Mouse (Mus musculus) embryo, embryonic 10 days (tissue): ENCODE data around the gene Trip11.

Experiments
- DNase-seq: peaks from one replicate; pipeline ENCODE4 v3.0.0-alpha.2; 2015; ENCODE audit warnings: low spot score

Trip11 gene

DNA sequence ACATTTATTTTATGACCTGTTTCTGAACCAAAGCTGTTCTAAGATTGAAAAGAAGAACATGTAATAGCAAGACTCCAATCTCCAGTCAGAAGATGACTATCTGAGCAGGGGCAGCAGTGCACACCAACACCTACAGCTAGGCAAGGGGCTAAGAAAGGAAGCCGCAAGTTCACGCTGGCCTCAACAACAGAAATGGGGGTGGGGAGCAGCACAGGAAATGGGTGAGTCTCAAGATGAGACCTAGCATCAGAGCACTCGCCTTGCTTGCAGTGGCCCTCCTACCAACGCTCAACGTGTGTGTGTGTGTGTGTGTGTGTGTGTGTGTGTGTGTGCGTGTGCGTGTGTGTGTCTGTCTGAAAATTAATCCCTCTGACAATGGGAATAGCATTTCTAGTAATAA lies 16.0 kb downstream of the Trip11 start:
- no peak for DNase-seq

DNA sequence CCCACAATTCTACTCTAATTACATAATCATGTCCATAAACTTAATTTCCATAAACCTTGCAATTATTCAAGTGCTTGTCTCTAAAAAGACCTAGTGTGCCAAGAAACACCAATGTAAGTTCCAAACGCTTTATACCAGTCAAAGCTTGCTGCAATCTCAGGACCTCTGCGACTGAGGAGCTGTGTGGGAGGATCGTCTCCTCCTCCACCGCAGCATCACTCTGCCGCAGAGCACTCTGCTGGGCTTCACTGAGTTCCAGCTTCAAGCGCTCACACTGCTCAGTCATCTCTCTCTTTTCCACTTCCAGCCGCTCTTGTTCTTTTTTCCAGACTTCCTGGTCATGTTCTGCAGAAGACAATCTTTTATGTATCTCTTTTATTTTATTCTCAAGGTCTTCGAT lies 19.8 kb downstream of the Trip11 start:
- DNase-seq: no peak

DNA sequence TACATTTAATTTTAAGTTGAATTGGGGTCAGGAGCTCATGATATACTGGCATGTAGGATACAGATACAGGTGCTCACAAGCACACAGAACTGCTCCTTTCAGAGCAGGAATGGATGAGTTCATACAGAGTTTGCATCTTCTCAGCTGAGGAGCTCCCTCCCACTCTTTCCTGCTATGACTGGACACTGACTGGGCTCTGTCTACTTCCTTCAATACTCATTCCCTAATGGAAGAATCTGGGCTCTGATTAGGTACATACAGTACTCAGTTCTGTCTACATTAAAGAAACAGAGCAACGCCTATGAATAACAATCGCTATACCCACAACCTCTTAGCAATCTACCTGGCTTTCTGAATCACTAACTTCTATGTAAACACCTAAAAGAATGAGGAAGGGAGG lies 20.2 kb downstream of the Trip11 start:
- no peak for DNase-seq

DNA sequence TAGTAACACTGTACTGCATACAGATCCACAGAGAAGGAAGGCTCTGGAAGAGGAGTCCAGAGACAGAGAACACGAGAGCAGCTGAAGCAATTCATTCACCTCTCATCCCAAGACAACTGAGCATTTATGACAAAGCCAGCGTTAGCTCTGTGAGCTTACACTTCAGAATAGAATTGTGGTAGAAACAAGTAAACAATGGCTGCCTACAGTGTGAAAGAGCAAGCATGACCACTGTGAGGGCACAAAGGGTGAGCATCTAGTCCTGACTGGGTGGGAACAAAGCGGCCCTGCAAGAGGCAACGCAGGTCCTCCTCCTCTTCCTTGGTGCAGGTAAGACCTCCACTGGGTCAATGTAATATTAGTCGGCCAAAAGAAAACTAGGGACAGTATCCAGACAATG lies 22.0 kb downstream of the Trip11 start:
- no peak for DNase-seq

DNA sequence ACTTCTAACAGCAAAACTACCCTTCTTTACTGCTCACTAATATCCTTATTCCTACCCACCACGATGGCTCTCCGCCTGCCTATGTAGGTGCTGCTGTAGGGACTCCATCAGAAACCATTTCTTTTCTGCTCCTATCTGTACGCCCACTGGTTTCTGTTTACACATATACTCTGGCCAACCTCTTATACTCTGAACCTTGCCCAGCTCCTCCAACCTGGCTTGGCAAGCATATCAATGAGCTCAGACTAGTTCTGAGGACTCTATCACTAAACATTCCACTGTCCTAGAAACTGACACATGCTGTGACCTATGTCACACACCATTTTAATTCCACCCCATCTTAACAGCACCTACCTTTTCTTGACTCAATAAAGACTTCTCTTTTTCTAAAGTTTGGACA lies 23.7 kb downstream of the Trip11 start:
- DNase-seq: no peak

DNA sequence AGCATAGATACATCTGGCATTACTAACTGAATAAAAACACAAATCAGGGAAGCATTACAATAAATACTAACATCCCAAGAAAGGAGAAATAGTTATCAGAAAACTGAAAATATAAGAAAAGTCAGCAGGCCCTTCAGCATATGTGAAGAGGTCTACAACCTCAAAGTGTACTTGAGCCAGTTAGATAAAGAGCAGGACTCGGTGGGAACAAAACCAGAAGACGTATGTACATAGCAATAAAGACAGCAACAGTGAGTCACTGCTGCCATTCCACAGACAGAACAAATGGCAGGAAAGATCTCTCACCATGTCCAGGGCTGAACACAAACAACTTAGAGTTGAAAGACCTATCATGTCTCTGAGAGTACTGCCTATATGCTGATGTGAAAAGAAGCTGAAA lies 24.8 kb downstream of the Trip11 start:
- DNase-seq: no peak

DNA sequence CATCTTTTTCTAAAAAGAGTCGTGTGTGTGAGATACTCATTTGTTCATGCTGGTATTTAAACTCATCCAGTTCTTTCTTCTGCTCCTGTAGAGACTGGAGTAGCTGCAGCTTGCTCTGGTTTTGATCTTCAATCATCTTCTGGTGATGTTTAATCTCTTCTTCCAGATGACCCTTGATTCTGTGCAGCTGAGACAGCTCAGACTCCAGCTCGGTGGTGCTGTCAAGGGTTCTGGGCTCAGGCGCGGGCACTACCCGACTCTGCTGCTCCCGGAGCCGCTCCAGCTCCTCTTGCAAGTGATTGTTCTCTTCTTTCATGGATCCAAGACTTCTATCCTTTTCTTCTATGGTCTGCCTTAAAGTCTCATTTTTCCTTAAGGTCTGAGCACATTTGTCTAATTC lies 28.1 kb downstream of the Trip11 start:
- DNase-seq: no peak

DNA sequence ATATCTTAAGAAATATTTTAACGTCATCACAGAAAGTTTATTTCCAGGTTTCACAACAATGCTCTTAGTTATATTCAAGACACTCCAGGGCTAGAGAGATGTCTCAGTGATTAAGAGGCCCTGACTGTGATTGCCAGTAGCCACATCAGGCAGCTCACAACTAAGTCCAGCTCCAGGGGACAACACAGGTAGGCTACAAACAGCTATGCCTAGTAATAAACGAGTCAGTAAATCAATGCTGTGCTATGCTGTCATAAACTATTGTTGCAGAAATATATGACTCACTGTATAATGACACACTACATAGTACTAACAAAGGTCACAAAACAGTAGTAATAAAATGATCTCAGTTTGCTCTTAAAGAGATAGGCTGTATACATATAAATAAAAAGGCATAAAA lies 36.7 kb downstream of the Trip11 start:
- DNase-seq: no peak

DNA sequence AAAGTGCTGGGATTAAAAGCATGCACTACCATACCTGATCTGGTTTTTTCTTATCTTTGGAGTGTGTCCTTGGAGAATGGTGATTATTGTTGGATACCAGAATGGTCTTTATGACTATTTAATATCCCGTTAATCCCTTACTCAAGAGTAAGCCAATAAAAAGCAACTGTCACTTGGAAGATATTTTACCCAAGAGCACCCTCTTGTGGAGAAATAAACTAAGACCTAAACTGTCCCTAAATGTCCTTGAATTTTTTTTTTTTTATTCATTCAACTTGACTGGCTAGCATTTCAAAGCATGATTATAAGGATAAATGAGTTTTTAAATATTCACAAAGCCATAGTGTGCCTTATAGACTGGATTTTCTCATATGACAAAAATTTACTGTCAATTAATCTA lies 38.0 kb downstream of the Trip11 start:
- DNase-seq: no peak

DNA sequence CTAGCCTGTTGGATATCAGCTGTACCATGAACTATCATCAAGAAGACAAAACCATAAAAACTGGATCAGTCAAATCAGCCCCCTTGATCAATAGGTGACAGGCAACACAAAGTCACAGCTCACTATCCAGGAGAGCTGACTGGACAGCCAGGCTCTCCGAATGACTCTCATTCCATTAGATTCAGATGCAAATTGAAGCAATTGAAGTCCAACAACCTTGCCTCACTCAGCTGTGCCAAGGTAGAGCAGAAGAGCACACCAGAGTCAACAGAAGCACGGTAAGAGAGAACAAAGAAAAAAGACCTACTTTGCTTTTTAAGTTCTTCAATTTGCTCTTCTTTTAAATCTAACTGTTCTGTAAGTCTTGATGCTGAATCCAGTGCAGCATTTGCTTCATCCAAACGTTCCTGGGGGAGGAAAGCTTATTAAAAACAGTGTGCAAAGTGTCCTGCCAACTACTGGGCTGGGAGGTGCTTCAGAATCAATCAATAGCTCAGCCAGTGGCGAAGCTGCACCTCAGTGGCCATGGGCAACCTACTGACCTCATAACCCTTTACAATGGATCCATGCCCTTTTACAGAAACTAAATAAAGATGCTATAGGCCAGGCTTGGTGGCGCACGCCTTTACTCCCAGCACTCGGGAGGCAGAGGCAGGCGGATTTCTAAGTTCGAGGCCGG lies 50.6 kb downstream of the Trip11 start:
- no peak for DNase-seq

DNA sequence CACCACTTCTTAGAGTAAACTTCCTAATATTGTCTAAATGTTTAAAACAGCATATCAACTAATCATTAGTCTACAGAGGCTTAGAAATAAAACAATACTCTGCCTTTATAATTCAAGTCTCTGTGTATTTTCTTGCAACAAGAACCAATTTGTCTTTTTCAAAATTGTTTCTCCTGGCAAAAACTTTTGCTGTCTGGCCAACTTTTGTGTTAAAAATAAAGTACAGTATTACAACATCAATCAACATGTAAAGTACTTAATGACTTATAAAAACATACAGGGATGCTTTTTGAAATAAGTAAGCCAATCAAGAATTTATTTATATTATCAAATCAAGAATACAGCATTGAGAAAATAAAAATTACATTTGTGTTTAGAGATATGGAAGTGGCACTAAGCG lies 52.8 kb downstream of the Trip11 start:
- DNase-seq: no peak

DNA sequence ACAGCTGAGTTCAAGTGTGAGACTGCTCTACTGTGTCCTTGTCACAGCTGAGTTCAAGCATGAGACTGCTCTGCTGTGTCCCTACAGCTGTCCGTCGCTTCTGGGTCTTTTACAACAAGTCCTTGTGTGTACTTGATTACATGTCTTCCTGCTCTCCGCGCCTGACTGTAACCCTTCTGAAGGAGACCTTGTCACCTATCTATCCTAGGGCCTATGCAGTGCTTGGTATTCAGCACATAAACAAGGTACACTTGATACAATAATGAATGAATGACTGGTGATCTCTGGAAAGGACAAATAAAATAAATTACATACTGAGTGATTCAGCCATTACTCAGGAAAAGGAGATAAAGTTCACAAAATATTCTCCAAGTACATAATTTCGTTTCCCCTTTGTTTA lies 55.1 kb downstream of the Trip11 start:
- no peak for DNase-seq

DNA sequence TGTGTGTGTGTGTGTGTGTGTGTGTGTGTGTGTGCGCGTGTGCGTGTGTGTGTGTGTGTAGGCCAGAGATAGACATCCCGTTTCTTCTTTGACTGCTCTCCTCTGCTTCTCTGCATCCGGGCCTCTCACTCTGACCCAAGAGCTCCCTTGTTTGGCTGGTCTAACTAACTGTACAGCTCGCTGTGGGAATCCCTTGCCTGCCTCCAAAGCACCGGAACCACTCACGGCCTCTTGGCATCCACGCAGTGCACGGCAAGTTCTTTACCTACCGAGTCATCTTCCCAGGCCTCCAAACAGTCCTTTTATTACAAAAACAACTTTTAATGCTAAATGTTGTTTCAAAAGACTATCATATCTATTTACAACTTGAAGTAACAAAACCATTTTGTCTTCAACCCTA lies 58.7 kb downstream of the Trip11 start:
- no peak for DNase-seq

DNA sequence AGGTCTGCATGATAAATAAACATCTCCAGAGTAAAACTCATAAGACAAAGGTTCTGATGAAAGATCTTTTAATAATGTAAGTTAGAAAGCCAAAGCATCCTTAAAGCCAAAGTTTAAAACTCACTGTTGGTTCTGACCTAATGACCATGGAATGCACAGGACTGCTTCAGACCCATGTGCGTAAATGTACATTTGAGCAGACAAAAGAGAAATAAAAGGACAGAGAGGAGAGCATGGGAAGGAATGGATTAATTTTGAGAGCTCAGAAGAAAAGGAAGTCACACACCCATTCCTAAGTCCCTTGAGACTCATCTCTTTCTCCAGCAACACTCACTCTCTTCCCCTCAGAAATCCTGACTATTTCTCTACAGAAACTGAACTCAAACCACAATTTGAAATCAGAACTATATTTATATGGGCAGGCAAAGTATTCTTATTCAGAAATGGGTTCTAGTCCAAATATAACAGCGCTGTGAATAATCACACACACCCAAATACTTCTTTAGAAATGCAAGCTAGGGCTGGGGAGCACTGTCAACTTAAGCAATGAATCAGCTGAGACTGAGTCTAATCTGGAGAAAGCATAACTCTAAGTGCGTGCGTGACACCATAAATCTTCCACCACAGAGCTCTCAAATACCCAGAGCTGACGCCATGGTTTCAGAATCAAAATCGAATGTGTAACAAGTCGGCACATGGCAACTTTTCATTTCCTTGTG lies 61.1 kb downstream of the Trip11 start:
- DNase-seq: no peak

DNA sequence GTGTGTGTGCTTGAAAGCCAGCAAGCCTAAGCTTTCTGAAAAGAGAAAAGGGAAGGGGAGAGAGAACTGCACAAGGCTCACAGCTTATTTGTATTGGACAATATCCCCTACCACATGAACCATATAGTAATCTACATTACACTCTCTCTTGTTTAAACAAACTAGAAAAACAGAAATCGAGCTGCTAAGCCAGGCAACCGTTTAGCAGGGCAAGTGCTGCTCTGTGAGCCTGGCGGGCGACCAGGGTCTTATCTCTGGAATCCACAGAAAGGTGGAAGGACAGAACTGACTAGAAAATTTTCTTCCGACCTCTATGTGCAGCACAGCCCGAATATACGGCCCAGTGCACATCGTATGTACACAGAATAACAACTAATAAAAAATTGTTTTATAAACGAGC lies 61.8 kb downstream of the Trip11 start:
- no peak for DNase-seq

DNA sequence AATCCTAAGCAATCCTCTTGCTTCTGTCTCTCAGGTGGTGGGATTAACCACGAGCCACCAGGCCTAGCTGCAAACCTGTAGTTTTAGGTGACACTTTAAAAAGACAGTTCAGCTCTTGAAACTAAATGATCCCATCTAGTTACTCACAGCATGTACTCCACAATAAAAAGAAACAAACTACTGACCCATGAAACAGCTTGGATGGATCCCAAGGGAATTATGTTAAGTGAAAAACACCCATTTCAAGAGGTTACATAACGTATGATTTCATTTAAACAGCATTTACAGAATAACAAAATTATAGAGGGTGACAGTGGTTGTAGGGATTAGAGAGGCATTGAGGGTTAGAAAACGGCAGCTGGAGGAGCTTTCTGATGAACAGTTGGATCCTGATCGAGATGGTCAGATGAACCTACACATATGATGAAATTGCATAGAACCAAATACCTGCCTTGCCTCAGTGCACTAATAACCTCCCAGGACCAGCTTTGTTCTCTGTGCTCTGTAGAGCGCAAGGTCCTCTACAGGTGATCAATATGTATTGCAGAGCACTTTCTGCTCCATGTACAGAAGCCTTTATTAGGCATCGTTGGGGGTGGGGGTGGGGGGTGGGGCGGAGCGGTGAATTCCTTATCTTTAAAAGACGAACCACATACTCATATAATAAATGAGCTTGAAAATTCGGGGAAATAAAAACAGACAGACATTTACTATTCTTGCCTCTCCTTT lies 76.4 kb downstream of the Trip11 start:
- DNase-seq: no peak

DNA sequence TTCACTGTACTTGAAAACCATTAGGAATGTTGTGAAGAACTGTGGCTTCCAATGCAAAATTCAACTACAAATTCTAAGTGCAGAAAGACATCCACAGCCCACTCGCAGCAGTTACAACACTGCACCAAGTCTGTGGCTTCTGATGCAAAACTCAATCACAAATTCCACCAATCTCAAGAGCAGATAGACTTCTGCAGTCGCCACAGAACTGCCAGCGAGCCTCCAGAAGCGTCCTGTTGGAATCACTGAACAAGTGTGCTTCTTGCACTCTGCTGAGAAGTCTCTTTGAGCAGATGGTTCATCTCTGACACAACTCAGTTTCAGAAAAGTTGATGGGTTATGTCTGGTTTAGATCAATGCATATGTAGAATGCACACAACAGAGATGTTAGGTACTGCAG lies 78.4 kb downstream of the Trip11 start:
- DNase-seq: no peak

DNA sequence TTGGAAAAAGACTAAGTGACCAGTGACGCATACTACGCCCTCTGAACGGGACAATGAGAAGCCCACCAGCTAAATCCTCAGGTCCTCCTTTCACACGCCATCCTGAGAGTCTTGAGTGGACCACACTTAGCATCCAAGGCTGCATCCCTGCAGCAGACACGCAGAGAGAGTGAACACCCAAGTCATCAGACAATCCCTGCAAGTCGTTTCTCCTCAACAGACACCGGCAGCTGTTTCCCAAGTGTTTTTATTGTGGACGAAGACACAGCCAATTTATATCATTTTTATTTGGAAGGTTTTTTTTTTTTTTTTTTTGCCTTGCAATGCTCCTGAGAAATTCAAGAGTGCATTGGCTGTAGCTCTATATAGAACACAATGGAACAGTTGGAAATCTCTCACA lies 79.3 kb downstream of the Trip11 start:
- no peak for DNase-seq

DNA sequence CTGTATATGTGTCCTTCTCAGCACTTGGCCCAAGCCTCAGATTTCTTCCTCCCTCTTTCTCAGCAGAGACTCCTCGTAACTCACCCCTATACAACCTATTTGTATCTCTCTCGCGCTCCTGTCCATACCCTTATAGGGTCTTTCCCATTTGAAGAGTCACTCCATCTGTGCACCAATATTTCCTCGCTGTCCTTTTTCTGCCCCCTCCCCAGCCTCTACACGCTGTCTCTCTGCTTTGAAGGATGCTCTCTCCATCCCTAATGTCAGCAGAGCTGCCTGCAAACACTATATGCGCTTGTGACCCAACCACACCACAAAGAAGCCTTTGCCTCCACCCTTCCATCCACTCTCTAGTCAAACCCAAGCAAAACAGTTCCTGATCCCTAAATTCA lies 80.0 kb downstream of the Trip11 start:
- no peak for DNase-seq

DNA sequence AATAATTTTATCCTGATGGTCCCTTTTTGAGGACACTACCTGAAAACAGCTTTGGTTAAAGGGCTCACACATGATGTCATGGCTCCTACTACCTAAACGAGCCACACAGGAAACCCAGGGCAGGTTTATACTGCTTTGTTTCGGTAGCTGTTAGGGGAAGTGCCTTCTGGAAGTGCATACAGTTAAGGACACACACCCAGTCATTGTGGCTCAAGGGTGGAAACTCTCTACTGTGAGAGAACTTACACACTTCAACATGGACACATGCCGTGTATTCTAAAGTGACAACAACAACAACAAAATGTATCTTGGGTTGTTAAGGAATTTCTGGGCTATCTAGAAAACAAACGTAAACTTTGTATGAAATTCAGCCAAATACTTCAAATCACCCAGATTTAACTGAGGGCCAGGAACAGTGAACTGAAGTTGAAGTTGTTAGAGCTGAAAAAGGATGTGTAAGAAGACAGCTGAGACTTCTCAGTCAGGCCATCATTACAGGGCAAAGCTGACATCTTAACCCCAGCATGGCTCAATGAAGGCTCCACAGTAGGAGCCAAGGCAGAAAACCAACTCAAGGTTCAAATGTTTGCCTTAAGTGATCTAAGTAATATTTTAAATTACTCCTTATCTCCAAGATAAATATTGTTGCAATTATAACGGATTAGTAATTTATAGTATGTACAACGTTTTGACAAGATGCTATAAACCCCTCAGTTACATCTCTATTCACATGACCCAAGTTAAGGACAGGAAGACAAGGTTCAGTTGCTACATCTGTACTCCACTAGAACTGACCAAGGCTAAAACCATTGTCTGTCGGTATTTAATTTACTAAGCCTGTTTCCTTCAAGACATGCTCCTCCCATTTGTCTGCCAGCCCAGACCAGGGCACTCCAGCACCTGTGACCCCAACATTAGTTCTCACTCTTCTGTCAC lies 80.6 kb downstream of the Trip11 start:
- no peak for DNase-seq

DNA sequence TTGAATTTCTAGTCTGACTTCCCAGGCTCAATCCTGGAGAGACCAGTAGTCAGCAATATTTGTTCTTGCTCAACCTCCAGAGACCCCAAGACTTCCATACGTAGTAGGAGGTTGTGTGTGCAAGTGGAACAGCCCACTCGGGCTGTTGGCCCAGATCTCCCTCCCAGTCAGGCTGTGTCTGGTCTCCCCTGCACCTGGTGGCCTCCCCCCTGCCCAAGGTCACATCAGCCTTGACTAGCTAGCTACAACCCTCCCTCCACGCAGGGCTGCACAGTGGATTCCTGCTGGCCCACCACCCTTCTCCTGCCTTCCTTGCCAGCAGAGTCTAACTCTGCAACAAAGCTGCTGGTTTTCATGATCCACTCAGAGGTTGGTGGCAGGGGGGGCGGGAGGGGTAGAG lies 81.8 kb downstream of the Trip11 start:
- DNase-seq: no peak

DNA sequence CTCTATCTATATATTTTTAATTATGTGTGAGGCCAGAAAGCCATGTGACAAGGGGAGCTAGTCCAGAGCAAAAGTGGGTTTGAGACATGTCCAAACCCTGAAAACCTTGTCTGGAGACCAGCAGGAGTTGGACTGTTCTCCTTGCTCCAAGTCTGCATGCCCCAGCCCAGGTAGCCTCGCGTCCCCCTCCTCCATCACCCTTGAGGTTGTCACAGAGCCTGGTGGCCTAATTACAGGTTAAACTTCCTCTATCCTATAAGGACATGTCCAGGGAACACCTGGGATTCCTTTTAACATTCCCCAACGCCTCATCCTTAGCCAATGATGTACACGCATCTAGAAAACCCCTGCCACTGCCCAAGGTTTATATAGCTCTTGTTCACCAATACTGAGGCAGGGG lies 89.9 kb downstream of the Trip11 start:
- no peak for DNase-seq
